Mouse (Mus musculus) ES-E14 (cell line): ENCODE measurements around the gene Ehhadh.

ENCODE experiments used
- CHD2 ChIP-seq: IDR thresholded peaks from 2 replicates; pipeline ENCODE4 v1.6.1; 2014; ENCODE audit warnings: mild to moderate bottlenecking, low read depth, low read length, inconsistent platforms
- HCFC1 ChIP-seq: IDR thresholded peaks from 2 replicates; pipeline ENCODE4 v1.6.1; 2012; ENCODE audit warnings: low read length, inconsistent platforms, borderline replicate concordance; ENCODE audit not compliant: insufficient read depth
- MAFK ChIP-seq: IDR thresholded peaks from 2 replicates; pipeline ENCODE4 v1.6.1; 2014; ENCODE audit warnings: mild to moderate bottlenecking, low read depth, low read length, inconsistent platforms; ENCODE audit not compliant: insufficient read depth
- ZNF384 ChIP-seq: IDR thresholded peaks from 2 replicates; pipeline ENCODE4 v1.6.1; 2012; ENCODE audit warnings: low read depth, low read length, inconsistent platforms

DNA sequence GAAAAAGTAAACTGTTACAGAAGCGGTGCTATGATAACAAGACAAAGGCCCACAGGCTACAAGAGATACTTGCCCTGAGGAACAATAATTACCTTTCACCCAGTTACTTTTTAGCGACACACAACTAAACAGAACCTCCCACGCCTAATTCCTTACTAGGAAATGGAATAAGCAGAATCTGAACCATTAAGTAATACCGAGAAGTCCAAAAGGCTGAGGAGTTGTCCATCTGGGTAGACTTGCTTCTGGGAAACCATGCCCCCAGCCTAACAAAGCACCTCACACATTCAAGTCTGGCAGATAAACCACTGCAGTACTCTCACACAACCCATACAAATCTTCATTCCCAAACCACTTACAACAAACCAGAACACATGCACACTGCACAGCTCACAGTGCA, 8.5 kb downstream of the Ehhadh start:
- TF ChIP-seq HCFC1: no peak
- no peak for TF ChIP-seq CHD2
- no peak for TF ChIP-seq ZNF384
- TF ChIP-seq MAFK: no peak
